Mouse (Mus musculus): ENCODE data around the gene Mbd3. TPM values are rescaled to one million over a fixed set of nuclear protein-coding genes. Genes with fewer than 3 reads are reported as not detected.

Gene Mbd3
- polyA plus RNA-seq, 1 experiment from 2014 or later: 351 TPM

DNA sequence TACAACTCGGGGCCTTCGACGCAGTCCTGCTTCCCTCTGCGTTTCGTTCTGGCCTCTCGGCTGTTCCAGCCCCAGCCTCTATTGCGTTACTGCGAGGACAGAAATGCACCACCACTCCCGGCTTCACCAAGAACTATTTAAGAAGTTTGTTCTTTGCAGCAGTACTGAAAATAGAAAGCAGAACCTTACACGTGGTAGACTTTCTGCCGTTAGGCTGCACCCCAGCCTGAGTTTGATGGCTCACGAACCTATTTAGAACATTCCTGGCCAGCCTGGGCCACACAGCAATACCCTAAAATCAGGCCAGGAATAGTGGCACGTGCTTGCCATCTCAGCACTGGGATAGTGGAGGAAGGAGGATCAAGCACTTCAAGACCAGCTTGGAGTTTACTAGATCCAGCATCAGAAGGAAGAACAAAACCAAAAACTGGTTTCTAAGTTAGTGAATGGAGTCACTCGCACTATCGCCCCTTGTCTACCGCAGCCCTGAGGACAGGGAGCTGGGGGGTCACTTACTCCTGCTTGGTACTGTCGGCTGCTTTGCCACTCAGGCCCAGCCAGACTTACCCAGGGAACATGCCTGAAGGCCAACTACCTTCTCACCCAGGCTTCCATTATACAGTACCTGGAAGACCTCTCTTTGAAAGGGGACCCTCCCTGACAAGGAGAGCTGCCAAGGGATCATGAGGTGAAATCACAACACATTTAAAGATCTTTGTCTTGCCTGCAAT, 788 bp upstream of the Mbd3 start:
- DNase-seq (ENCODE audit: low spot score): no peak
- Histone ChIP-seq H3K27ac (replicated peaks) (peak overlapping the region; percentile 100), H3K36me3 (peaks cover 62% of the 10 kb centered on the region), H3K4me3 (peak overlapping the region; percentile 85), H3K4me1 (peaks cover 36% of the 10 kb centered on the region), H3K9me3 (replicated peaks) (no peaks in the 10 kb centered on the region), H3K27me3 (ENCODE audit: low read depth, poor library complexity, severe bottlenecking) (no peaks in the 10 kb centered on the region)
- 14% methylated on average over 17 of the region's 17 CpGs for WGBS

DNA sequence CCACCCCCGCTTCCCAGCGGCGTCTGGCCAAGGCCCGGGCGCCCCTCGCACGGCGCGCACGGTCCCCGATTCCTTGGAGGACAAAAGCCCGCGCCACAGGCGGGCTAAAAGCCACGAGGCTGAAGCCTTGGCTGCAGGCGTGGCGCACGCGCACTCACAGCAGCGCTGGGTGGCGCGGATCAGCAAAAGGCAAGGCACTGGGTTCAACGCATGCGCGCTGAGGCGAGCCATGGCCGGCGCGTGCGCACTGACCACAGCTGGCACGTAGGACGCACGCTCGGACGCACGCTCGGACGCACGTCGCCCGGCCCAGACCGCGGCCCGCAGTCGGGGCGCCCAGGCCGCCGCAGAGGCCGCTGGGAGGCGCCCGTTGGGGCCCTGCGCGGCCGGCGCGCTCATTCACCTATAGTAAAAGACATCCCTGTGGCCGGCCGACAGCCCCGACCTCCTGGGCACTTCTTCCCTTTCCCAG, 595 bp downstream of the Mbd3 start:
- H3K4me1 ChIP-seq: peaks cover 33% of the 10 kb centered on the region
- H3K36me3 ChIP-seq: peaks cover 66% of the 10 kb centered on the region
- DNase-seq (ENCODE audit: low spot score): peak; percentile 100
- H3K27me3 ChIP-seq (ENCODE audit: low read depth, poor library complexity, severe bottlenecking): no peaks in the 10 kb centered on the region
- peak overlapping the region; percentile 85 for H3K4me3 ChIP-seq
- H3K27ac ChIP-seq (replicated peaks): peak overlapping the region; percentile 100
- WGBS: under 1% methylated on average over 59 of the region's 59 CpGs
- no peaks in the 10 kb centered on the region for H3K9me3 ChIP-seq (replicated peaks)

DNA sequence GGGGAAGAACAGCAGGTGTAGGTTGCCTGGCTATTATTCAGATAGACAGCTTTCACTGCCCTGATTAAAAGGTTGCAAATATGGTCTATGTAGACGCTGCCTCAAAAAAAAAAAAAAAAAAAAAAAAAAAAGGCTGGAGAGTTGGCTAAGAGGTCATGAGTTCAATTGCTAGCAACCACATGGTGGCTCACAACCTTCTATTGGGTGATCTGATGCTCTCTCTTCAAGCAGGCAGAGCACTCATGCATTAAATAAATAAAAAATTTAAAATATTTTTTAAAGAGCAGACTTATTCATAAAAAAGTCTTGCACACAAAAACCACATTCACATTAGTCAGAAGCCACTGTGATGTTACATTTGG, 1.2 kb downstream of the Mbd3 start:
- peak overlapping the region; percentile 85 for H3K4me3 ChIP-seq
- DNase-seq (ENCODE audit: low spot score): no peak
- peak overlapping the region; percentile 100 for H3K27ac ChIP-seq (replicated peaks)
- WGBS: 5% methylated on average over 1 of the region's 1 CpGs
- no peaks in the 10 kb centered on the region for H3K9me3 ChIP-seq (replicated peaks)
- no peaks in the 10 kb centered on the region for H3K27me3 ChIP-seq (ENCODE audit: low read depth, poor library complexity, severe bottlenecking)
- H3K36me3 ChIP-seq: peaks cover 66% of the 10 kb centered on the region
- peaks cover 33% of the 10 kb centered on the region for H3K4me1 ChIP-seq

DNA sequence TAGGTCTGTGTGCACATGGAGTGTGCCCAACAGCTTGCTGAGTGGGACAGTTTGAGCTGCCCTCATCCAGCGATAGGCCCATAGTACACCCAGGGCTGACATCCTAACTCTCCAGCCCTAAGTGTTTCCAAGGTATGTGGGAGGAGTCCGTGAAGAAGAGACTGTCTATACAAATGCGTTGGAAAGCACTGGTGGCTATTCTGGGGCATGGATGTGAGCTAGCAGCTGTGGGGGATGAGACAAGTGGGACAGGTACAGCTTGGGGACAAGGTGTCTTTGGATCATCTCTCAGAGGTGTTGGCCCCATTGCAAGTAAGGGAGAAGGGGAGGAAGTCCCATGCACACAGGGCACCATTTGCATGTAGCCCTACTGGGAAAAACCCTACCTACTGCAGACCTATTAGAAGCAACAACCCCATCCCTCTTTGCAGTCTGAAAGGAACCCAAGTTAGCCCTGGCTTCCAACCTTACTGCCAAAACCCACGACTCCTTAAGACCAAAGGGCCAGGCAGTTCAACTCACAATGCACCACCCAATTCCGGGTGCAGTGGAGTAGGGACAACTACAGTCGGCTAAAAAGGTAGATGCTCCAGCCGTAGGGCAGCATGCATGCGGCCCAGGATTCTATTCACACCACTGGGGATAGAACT, 1.7 kb downstream of the Mbd3 start:
- H3K4me1 ChIP-seq: peaks cover 34% of the 10 kb centered on the region
- no peak for DNase-seq (ENCODE audit: low spot score)
- H3K27me3 ChIP-seq (ENCODE audit: low read depth, poor library complexity, severe bottlenecking): no peaks in the 10 kb centered on the region
- peak overlapping the region; percentile 85 for H3K4me3 ChIP-seq
- no peaks in the 10 kb centered on the region for H3K9me3 ChIP-seq (replicated peaks)
- peaks cover 66% of the 10 kb centered on the region for H3K36me3 ChIP-seq
- 61% methylated on average over 8 of the region's 8 CpGs for WGBS
- H3K27ac ChIP-seq (replicated peaks): peak overlapping the region; percentile 100

DNA sequence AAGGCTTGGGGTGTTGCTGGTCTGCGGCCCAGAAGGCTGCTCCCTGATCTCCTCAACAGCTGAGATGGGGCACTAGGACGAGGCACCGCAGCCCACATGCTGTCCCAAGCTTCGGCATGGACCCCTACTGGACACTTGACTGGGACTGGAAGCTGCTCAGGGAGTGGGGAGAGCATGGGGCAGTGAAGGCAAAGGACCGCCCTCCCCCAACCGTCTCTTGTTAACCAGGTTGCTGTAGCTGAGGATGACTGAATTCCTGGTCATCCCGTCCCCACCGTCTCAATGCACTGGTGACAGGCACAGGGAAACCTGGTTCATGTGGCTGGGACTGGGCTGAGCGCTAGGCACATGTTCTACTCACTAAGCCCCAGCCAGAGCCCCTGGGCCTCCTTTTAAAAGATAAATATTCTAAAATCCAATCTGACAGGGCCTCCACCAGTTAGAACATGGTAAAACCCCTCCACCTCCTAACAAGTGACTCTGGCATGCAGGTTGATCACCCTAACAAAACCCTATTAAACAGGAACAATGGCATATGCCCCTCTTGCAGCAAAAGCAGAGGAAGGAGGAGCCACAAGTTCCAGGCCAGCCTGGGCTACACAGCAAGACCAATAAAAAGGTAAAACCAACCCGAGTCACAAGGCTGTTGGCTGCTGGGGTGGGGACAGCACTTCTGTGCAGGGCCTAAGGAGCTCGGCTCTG, 2.4 kb downstream of the Mbd3 start:
- no peak for DNase-seq (ENCODE audit: low spot score)
- WGBS: 93% methylated on average over 11 of the region's 11 CpGs
- H3K27me3 ChIP-seq (ENCODE audit: low read depth, poor library complexity, severe bottlenecking): no peaks in the 10 kb centered on the region
- peak overlapping the region; percentile 100 for H3K27ac ChIP-seq (replicated peaks)
- H3K4me3 ChIP-seq: peak overlapping the region; percentile 85
- no peaks in the 10 kb centered on the region for H3K9me3 ChIP-seq (replicated peaks)
- H3K4me1 ChIP-seq: peaks cover 35% of the 10 kb centered on the region
- peaks cover 66% of the 10 kb centered on the region for H3K36me3 ChIP-seq

DNA sequence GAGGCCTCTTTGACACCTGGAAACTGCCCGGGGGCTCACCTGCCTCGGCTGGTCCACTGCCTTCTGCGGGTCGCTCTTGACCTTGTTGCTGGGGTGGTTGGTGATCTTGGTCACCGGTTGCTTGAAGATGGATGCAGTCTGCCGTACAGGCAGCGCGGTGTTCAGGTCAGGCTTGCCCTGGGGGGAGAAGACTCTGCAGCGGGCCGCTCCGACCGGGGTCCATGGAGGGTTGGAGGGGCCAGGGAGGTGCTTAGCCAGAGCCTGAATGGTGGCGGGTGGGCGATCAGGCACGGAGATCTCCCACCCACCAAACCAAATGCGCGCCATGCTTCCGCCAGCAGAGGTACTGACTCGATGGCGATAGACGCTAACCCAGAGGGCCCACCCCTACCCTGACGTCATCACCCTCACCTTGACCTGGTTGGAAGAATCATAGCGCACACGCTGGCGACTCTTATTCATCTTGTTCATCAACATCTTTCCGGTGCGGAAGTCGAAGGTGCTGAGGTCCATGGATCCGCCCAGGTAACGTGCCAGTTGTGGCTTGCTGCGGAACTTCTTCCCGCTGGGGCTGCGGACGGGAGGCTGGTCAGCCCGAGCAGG, 4.2 kb downstream of the Mbd3 start:
- peaks cover 25% of the 10 kb centered on the region for H3K4me1 ChIP-seq
- 0 out of 2 replicates have a peak overlapping the region, but pooled peaks have one; percentile 17 for H3K4me3 ChIP-seq
- no peak overlapping the region for H3K27ac ChIP-seq (replicated peaks)
- H3K9me3 ChIP-seq (replicated peaks): no peaks in the 10 kb centered on the region
- 97% methylated on average over 35 of the region's 35 CpGs for WGBS
- H3K36me3 ChIP-seq: peaks cover 74% of the 10 kb centered on the region
- DNase-seq (ENCODE audit: low spot score): no peak
- H3K27me3 ChIP-seq (ENCODE audit: low read depth, poor library complexity, severe bottlenecking): no peaks in the 10 kb centered on the region

DNA sequence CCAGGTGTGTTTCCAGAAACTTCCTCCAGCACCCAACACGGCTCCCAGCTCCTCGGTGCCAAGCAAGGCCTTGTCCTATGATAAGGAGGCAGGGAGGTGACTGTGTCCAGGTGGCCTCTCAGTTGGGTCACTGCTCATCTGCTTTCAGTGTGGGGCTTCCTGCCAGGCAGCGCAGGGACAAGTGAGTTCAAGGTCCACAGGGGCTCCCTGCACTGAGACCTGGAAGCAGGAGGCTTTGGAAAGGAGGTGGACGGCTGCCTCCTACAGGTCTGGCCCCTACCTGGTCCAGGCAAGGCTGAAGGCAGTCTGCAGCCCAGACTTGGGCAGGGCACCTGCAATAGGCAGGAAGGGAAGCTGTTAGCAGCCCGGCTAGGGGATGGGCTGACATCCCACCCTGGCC, 6.7 kb downstream of the Mbd3 start:
- Histone ChIP-seq H3K9me3 (replicated peaks) (no peaks in the 10 kb centered on the region), H3K4me3 (no peak overlapping the region), H3K27ac (replicated peaks) (no peak overlapping the region), H3K36me3 (peaks cover 80% of the 10 kb centered on the region), H3K4me1 (peaks cover 27% of the 10 kb centered on the region), H3K27me3 (ENCODE audit: low read depth, poor library complexity, severe bottlenecking) (no peaks in the 10 kb centered on the region)
- no peak for DNase-seq (ENCODE audit: low spot score)
- 91% methylated on average over 5 of the region's 5 CpGs for WGBS

DNA sequence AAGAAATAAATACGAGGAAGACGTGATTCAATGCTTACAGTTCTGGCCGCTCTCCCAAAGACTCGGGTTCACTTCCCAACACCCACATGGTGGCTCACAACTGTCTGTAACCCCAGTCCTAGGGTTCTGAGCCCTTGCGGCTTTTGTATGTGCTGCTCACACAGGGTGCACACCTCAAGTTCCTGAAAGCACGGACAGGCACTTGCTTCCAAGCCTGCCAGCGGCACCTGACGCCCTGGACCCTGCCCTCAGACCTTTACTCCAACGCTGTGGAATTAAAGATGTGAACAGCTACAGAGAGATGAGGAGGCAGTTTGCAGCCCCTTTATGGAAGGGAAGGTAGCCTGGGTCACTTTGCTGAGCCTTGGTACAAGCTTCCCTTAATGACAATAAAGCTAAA, 8.7 kb downstream of the Mbd3 start:
- Histone ChIP-seq H3K9me3 (replicated peaks) (no peaks in the 10 kb centered on the region), H3K4me3 (no peak overlapping the region), H3K36me3 (peaks cover 61% of the 10 kb centered on the region), H3K27ac (replicated peaks) (no peak overlapping the region), H3K27me3 (ENCODE audit: low read depth, poor library complexity, severe bottlenecking) (no peaks in the 10 kb centered on the region), H3K4me1 (peaks cover 24% of the 10 kb centered on the region)
- WGBS: 93% methylated on average over 9 of the region's 9 CpGs
- no peak for DNase-seq (ENCODE audit: low spot score)

DNA sequence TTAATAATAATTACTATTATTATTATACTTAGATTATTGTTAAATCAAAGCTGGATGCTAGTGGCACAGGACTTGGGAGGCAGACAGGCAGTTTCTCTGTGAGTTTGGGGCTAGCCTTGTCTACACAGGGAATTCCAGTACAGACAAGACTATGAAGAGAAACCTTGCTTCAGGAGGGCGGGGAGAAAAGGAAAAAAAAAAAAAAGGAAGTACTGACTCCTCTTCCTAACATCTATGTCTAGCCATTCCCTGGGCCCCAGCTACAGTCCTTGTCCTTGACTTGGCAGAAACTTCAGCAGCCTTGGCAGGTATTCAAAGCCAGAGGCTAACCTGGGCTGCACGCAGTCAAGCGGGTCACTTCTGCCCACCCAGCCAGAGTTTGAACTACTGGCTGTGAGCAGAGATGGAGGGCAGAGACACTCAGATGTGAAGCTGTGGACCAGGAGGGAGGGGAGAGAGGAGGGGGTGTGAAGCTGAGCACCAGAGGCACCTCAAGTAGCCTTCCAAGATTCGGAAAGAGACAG, 10.1 kb downstream of the Mbd3 start:
- H3K36me3 ChIP-seq: peaks cover 59% of the 10 kb centered on the region
- H3K4me1 ChIP-seq: peaks cover 38% of the 10 kb centered on the region
- no peaks in the 10 kb centered on the region for H3K27me3 ChIP-seq (ENCODE audit: low read depth, poor library complexity, severe bottlenecking)
- DNase-seq (ENCODE audit: low spot score): no peak
- no peak overlapping the region for H3K27ac ChIP-seq (replicated peaks)
- no peaks in the 10 kb centered on the region for H3K9me3 ChIP-seq (replicated peaks)
- no peak overlapping the region for H3K4me3 ChIP-seq
- WGBS: 82% methylated on average over 4 of the region's 4 CpGs

DNA sequence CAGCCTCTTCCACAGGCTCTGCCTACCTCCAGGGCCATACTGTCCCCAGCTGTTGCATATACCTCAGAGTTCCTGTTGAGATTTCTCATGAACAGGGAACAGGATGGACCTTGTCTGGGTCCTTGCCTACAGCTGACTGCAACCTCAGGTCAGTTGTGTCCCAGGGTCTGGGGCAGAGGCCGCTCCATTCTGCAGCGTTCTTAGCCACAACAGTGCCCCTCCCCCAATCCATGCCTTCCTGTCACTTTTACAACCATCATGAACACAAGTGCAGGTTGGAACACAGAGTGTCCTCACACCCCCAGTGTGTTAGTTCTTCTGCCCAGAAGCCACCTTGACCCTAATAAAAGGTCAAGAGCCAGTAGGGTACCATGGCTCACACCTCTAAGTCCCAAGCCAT, 10.6 kb downstream of the Mbd3 start:
- DNase-seq (ENCODE audit: low spot score): no peak
- peak overlapping the region; percentile 99; the same call in 1 of the 2 replicates for H3K27ac ChIP-seq (replicated peaks)
- H3K4me1 ChIP-seq: peaks cover 43% of the 10 kb centered on the region
- no peaks in the 10 kb centered on the region for H3K27me3 ChIP-seq (ENCODE audit: low read depth, poor library complexity, severe bottlenecking)
- 37% methylated on average over 2 of the region's 2 CpGs for WGBS
- peak overlapping the region; percentile 99; the same call in 1 of the 2 replicates for H3K4me3 ChIP-seq
- peaks cover 59% of the 10 kb centered on the region for H3K36me3 ChIP-seq
- no peaks in the 10 kb centered on the region for H3K9me3 ChIP-seq (replicated peaks)

DNA sequence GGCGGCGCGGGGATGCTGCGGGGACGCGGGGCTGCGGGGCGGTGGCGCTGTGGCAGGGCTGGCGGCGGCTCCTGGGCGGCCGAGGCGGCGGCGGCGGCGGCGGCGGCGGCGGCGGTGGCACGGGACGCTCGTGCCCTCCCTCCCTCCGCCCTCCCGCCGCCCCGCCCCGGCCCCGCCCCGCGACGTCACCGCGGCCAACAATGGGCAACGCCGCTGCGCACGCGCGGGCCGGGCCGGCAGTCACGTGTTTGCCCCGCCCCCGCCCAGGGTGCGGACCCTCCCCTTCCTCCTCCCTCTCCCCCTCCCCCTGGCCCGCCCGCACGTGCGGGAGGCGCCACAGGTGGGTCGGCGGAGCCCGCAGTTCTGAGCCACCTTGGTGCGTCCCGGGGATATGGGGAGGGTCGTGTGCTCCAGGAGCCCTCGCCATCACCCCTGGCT, 11.8 kb downstream of the Mbd3 start, which contains the start of gene Mex3d:
Gene Mex3d (minus strand): TSS at position 138 of the 438 bp plus-strand sequence.
- no peaks in the 10 kb centered on the region for H3K9me3 ChIP-seq (replicated peaks)
- H3K4me3 ChIP-seq: peak within 1 kb of the TSS; percentile 99
- peak; percentile 89 for DNase-seq (ENCODE audit: low spot score)
- 13% methylated on average over 60 of the region's 61 CpGs for WGBS
- no peaks in the 10 kb centered on the region for H3K27me3 ChIP-seq (ENCODE audit: low read depth, poor library complexity, severe bottlenecking)
- H3K4me1 ChIP-seq: peaks cover 49% of the 10 kb centered on the region
- peaks cover 59% of the 10 kb centered on the region for H3K36me3 ChIP-seq
- H3K27ac ChIP-seq (replicated peaks): peak within 1 kb of the TSS; percentile 99

DNA sequence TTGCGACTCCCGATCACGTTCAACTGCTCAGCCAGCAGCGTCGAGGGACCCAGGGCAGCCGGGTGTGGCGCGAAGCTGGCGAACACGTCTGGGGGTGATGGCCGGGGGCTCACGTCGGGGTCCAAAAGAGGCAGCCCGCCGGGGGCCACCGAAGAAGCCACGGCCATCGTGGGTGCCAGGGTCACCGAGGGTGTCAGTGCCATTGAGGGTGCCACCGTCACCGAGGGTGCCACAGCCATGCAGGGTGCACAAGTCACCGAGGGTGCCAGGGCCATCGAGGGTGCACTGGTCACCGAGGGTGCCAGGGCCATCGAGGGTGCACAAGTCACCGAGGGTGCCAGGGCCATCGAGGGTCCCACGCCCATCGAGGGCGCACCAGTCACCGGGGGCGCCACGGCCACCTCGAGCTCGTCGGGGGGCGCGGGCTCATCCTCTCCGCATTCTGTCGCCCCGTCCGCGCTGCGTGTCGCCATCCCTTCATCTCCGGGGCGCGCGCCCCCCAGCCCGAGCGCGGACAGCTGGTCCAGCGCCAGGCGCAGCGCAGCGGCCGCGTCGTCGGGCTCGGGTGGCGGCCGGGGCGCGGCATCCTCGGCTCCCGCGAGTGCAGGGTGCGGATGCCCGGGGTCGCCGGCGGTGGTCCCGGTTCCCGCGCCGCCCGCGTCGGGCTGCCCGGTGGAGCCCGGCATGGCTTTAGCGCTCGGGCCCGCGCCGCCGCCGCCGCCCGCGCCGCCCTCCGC, 12.4 kb downstream of the Mbd3 start:
- WGBS: under 1% methylated on average over 94 of the region's 94 CpGs
- Histone ChIP-seq H3K4me1 (peaks cover 49% of the 10 kb centered on the region), H3K27ac (replicated peaks) (peak overlapping the region; percentile 99), H3K4me3 (peak overlapping the region; percentile 99), H3K9me3 (replicated peaks) (no peaks in the 10 kb centered on the region), H3K36me3 (peaks cover 59% of the 10 kb centered on the region), H3K27me3 (ENCODE audit: low read depth, poor library complexity, severe bottlenecking) (no peaks in the 10 kb centered on the region)
- no peak for DNase-seq (ENCODE audit: low spot score)

All from midbrain, embryonic 10.5 days (tissue).